Mouse (Mus musculus) stomach, adult 2 months (tissue): ENCODE measurements around the gene Shb. TPM values are rescaled to one million over a fixed set of nuclear protein-coding genes. Genes with fewer than 3 reads are reported as not detected.

ENCODE experiments used
- polyA plus RNA-seq: library from polyadenylated mRNA; depleted of rRNA; stranded (reverse); fragments of >200 nt; gene quantifications from 2 replicates; pipeline ENCODE4 v1.2.3, GENCODE M21; 2012; rRNA removed

Shb gene
- 20.6 and 35.4 TPM in 2 replicates for polyA plus RNA-seq

GRCm38 (mm10) chr4:45532375-45532774 lies at the start of gene Shb:
Gene Shb (minus strand): TSS chr4:45532470.

GRCm38 (mm10) chr4:45408427-45409132 lies 123.7 kb downstream of the Shb start, which contains the start of gene Slc25a51:
Gene Slc25a51 (minus strand): TSS chr4:45408766.

Other genes starting within 250 kb of the Shb start
- gene Trmt10b, start 235.3 kb downstream of the Shb start, polyA plus RNA-seq: 0.19 and 0.38 TPM in 2 replicates
- 15.6 and 20.0 TPM in 2 replicates for gene Dcaf10, start 190.4 kb downstream of the Shb start, polyA plus RNA-seq
- gene Exosc3, start 189.7 kb downstream of the Shb start, polyA plus RNA-seq: 6.8 and 11.9 TPM in 2 replicates
- 24.9 and 27.0 TPM in 2 replicates for gene Slc25a51, start 123.7 kb downstream of the Shb start, polyA plus RNA-seq